Mouse (Mus musculus) spleen, postnatal 14 days (tissue): ENCODE results near the gene Bcl2.

Experiments
- DNase-seq, 2 experiments: peaks; one replicate each; pipeline ENCODE4 v3.0.0; 2021 to 2022; ENCODE audit warnings: low spot score in 2 of 2

The Bcl2 gene

GRCm38 (mm10) chr1:106628279-106628678, 85.8 kb downstream of the Bcl2 start:
- DNase-seq = no peak

DNA sequence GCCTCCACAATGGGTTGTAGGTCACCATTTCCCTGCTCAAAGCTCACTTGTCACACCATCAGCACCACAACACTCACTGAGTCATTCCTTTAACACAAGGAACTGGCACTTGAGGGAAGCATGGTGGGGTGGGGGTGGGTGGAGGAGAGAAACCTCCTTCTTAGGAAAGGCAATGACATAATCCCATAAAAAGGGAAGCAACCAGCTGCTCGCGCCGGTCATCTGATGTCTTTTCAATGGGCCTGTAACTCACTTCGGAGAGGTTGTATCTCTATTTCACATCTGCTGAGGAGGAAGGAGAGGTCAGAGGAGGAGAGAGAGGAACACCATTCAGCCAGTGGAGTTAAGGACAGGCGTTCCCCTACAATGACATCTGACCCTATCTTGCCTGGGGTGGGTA, 86.8 kb downstream of the Bcl2 start:
- DNase-seq = no peak

DNA sequence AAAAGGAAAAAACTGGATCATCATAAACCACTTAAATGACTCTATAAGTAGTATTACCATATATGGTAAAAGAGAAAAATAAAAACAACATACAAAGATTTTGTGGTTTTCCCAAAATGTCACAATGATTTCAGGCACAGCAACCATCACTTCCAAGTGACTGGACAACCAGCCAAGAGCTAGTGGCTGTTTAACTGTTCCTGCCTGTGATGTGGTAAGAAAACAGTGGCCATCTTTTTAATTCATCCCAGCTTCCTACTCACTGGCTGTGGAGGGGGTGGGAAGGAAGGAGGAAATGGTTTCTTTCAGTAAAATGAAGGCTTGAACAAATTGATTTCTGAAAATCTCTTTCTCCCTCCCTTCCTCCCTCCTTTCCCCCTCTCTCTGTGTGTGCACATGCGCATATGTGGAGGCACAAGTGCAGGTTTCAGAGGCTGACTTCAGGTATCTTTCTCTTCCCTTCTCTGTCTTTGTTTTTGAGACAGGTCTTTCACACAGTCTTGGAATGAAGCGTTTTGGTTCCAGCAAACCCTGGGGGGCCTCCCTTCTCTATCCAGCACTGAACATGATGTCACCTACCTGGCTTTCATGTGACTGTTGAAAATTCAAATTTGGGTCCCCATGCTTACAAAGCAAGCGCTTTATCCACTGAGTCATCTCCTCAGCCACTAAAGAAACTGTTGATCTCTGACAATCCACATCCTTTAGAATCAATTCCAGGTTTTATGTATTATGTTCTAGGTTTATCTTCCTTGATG, 93.7 kb downstream of the Bcl2 start:
- DNase-seq = no peak

DNA sequence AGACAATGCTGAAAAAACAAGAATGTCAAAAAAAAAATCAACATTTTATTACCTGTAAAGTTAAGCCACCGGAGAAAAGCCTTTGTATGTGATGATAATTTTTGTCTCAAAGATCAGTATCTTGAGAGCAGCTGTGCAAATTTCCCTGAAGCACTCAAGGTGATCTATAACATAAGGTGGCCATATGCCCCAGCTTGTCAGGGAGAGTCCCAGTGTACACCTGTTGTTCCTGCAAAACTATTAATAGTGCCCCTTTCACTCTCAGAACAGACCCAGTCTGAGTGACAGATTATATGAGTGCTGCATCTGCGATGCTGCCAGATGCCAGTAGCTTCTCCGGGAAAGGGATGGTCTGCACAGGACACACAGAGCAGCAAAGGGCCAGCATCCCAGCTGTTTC, 95.3 kb downstream of the Bcl2 start:
- no peak for DNase-seq

- DNase-seq = no peak
Observed at GRCm38 (mm10) chr1:106616955-106617354, 97.1 kb downstream of the Bcl2 start.

DNA sequence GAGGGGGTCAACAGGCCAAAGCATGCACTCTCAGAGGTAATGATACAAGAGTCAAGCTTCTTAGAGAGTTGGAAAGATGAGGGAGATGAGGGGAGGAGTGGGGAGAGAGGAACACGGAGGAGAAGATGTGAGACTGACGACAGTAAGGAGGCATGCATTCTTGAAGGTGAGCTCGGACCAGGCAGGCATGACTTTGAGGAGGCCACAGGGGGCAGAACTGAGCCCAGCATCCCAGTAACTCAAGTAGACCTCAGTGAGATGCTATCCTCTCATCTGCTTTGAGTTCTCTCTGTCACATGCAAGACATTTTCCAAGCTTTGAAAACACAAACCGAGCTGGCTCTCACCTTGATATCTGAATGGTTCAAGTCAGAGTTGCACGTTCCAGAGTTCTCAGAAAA, 100.7 kb downstream of the Bcl2 start:
- DNase-seq = no peak

- no peak for DNase-seq
Observed at GRCm38 (mm10) chr1:106612166-106613031, 101.7 kb downstream of the Bcl2 start.

DNA sequence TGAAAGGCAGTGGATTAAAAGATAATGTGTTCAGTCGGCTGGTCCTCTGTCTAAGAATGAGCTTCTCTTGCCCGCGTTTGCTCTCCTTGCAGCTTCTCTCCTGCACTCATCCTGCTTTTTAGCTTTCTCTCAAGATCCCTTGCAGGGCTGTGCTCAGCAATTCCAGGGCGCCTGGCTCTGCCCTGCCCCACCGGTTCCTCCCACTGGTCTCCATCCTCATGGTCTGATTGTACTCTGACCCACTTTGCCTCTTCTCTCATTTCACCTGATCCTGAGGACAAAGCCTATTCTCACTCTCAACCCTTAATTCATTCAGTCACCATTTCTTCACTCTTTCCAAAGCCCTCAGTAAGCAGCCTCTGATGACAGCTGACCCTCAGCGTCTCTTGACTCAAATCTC, 102.8 kb downstream of the Bcl2 start:
- no peak for DNase-seq

DNA sequence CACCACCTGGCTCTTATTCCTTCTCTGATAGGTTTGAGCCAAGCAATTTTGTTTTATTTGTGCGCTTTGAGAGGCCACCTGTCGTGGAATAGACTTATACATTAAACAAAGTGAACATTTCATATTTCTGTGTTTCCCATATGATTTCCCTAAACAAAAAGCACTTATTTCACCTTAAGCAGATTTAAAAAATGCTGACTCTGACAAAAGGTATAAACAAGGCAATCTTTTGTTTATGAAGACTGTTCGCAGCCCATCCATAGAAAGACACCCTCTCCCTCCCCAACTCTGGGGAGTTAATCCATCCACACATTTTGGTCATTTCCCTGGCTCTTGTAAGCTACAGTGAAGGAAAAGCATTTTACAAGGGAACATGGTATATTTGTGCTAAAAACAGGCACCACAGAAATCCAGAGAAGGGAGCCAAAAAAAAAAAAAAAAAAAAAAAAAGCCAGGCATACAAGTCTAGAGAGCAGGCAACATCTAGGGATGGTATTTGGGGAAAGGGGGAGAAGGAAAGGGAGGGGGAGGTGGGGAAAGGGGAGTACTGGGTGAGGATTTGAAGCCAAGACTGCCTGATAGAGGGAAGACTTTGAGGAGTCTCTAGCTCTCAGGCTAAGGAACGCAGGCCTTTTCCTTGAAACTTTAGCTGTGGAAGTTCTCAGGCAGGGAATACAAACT, 105.8 kb downstream of the Bcl2 start:
- no peak for DNase-seq

DNA sequence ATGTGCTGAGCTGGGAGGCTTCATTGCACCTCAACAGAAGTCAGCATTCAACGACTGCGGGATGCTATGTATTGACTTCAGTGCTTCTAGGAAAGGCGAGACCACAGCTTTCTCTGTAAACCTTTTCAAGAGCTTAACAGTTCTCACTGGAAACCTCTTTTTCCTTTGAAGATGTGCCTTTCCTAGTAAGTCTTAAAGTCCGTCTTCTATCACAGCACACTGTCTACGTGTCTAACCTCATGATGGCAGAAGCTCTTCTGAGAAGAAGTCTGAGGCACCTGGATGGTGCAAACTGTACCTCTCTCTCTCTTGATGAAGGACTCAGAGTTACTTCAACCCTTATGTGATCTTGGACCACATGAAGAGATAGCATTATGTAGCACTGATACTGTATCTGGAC, 107.1 kb downstream of the Bcl2 start:
- no peak for DNase-seq

DNA sequence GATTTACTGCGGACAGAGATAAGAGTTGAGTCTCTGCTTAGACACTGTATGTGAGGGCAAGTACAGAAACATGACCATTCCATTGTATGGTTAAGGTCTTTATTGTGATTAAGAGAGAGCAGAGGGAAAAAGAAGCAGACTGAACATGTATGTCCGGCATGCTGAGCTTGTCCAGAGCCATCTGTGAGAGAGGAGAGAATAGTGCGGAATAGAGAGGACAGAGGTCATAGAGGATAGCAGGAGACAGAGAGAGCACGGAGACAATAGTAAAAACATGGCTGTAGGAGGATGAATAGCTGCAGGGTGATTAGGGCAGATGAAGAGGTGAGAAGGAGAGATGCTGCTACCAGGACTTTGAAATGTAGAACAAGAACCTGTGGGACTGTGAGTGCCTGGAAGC, 110.7 kb downstream of the Bcl2 start:
- DNase-seq = no peak

- no peak for DNase-seq
Observed at GRCm38 (mm10) chr1:106602941-106603340, 111.1 kb downstream of the Bcl2 start.

DNA sequence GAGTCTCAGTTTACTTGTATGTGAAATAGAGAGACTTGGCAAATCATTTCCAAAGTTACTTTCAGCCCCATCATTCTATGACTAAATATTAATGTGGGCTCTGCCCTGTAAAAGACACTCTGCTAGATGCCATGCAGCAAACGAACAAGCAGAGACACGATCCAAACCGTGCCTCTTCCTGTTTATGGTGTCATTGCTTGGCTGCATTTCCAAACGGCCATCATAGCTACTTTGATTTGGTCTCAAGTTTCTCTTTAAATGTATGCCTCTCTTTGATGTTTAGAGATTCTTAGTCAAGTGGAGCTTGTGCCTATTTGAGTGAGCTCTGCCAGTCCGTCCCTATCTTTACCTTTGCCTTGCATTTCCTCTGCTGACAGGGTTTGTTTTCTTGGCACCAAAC, 111.5 kb downstream of the Bcl2 start:
- no peak for DNase-seq

- no peak for DNase-seq
Observed at GRCm38 (mm10) chr1:106601247-106601646, 112.8 kb downstream of the Bcl2 start.

GRCm38 (mm10) chr1:106600841-106601240, 113.2 kb downstream of the Bcl2 start:
- no peak for DNase-seq

DNA sequence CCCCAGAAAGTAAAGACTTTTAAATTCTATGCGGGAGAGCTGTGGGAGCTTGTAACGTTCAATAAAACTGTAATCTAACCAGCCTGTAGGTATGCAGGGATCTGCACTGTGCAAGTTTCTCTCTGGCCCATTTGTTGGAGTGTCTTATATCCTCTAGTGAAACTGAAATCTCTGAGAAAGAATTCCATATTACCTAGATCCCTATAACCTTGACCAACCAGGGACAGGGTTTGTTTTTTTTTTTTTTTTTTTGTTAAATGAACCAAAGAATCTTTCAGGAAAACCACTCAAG, 115.8 kb downstream of the Bcl2 start:
- no peak for DNase-seq

DNA sequence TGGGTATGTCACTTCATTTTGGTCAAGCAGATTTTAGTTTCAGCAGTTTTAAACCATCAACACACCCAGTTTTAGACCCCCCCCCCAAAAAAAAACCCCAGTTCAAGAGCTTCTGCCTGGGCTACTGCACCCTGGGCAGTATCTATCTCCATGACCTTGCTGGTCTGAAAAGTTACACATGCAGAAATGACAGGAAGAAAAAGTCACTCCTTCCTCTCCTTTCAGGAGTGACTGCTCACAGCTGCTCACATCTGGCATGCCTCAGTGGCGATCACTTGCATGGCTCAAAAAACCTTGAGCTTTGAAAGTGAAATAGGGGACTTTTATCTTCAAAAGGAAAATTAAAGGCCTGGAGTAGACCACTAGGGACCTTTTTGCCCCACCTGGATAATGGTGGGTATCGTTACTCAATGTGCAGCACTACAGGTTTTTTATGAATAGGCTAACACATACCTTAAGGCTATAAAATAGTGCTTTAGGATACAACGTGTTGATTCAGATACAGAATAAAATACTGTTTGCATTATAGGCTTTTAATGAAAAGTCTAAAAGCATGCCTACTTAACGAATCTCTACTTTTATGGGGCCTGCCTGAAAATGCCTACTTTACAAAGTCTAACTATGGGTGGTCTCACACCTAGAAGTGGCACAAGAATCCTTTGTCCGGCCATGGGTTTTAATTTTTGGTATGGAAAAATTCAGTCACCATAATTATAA, 116.3 kb downstream of the Bcl2 start:
- no peak for DNase-seq

GRCm38 (mm10) chr1:106596380-106596779, 117.7 kb downstream of the Bcl2 start:
- DNase-seq = no peak

DNA sequence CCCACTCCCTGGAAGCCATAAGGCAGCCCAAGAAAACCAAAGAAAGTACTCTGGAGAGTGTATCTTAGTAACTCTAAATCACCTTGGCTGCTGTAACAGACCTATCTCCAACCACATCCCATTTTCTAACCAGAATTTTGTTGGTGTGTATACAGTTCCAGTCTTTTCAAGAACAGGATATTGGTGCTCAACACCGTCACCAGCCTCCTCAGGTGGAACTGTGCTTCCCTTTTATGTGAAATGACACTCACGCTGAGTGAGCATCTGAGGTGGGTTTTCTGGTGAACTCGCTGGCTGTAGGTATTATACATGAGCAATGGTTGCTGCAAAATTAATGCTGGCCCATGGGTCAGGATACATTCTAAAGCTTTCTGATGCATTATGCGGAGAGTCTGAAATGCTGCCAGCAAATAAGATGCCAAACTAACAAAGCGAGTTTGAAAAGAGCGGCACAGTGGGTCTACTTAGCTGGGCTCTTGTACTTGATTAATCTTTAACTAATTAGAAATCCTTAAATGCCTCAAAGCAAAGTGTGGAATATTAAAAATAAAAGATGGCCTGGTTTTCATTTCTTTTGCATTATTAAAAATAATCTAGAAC, 118.7 kb downstream of the Bcl2 start:
- no peak for DNase-seq

DNA sequence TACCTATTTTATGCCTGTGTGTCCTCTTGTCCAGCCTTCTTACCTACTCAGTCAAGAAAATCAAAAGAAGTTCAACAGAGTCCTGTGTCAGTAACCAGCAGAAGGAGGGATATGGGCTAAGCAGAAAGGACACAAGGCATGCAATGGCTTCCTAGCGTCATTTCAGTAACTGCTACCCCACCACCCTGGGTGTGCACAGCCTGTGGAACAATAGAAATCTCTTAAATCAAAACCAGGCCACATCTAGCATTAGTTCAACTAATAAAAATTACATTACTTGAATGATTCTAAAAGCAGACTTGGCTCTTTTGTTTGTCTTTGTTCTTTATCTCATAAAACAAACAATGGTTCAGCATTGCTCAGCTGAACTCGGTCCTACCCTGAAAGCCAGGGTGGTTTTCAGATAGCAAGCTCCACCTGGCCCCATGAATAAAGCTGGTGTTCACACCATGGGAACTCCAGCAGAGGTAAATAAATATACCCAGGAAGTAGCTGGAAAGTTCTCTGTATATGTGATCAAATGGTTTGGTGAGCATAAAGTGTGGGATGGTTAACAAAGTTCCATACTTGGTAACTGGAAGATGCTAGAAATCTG, 122.8 kb downstream of the Bcl2 start:
- DNase-seq = no peak

GRCm38 (mm10) chr1:106589141-106589540, 124.9 kb downstream of the Bcl2 start:
- DNase-seq = no peak
